Mouse (Mus musculus) testis, adult 2 months (tissue): ENCODE results near the gene Diras2.

Source experiments
- CTCF ChIP-seq: fragments of 200-500 bp; IDR thresholded peaks from 2 replicates; pipeline ENCODE4 v1.5.1; 2012; ENCODE audit warnings: low read depth, mild to moderate bottlenecking, inconsistent platforms, low read length, moderate library complexity; ENCODE audit not compliant: control insufficient read depth, insufficient read depth, insufficient replicate concordance
- POLR2A ChIP-seq: fragments of 200-500 bp; IDR thresholded peaks from 2 replicates; pipeline ENCODE4 v1.6.1; 2012; ENCODE audit warnings: low read depth, mild to moderate bottlenecking, inconsistent platforms, low read length, moderate library complexity; ENCODE audit not compliant: control insufficient read depth

DNA sequence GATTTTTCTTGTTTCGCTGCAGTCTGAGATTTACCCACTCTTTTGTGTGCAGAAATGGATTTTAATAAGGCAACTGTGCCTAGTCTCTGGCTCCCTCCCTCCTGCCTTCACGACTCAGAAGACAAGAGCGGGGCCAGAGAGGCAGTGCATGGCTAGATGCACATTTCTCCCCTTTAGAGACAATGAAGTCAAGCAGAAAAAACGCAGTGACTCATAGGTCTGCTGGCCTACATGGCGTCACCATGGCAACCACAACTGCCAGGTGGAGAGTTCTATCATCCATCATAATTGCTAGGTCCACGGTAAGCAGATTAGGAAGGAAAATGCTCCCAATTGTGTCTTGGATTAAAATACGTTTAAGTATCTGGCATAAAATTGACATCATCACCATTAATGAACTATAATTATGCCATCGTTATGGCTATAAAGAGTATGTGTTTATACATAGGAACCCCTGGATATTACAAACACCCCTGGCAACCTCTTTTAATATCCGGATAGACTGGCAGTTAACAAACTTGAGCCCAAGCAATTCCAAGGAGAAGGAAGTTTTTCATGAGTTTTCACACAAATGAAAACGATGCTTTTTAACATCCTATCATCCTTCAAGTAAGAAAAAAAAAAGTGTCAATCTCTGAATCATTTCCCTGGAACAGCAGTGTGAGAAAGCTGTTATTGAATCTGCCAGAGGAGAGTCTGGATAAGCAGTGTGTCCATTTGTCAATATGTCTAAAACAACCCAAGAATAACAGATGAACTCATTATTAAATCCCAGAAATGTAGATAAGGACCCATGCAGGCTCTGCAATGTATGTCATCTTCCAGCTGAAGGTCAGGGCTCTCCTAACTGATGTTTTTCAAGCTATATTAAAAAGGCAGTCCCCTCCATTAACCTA is 61.0 kb downstream of the Diras2 start:
- TF ChIP-seq CTCF (no peak), POLR2A (no peak)
